Mouse (Mus musculus): ENCODE measurements around the gene Ntsr1. TPM values are rescaled to one million over a fixed set of nuclear protein-coding genes. Genes with fewer than 3 reads are reported as not detected.
A peak's percentile ranks its signal among the peaks of the same experiment; 100 is the strongest.

Gene Ntsr1
- total and polyA plus RNA-seq, 3 experiments: not detected

GRCm38 (mm10) chr2:180578686-180579085 is 78.9 kb downstream of the Ntsr1 start:
- peaks cover 0 to 19% of the 10 kb centered on the region in 2 experiments; a peak in 2 of 4 replicates for H3K36me3 ChIP-seq (ENCODE audit: control insufficient read depth in 1 of 2, insufficient read depth in 2 of 2, low read length in 2 of 2)
- H3K27ac ChIP-seq (ENCODE audit: control insufficient read depth, low read depth, low read length): no peak overlapping the region
- TF ChIP-seq SMC3 (IDR thresholded peaks at IDR 0.05; ENCODE audit: low read depth, low read length): peak; percentile 64
- TF ChIP-seq USF2 (IDR thresholded peaks at IDR 0.05; ENCODE audit: borderline replicate concordance in 1 of 2, insufficient read depth in 1 of 2, low read depth in 1 of 2, low read length in 2 of 2): no peak
- TF ChIP-seq MAFK (IDR thresholded peaks at IDR 0.05; ENCODE audit: borderline replicate concordance, low read depth, low read length): no peak
- TF ChIP-seq JUND (IDR thresholded peaks at IDR 0.05; ENCODE audit: low read depth, low read length): no peak
- TF ChIP-seq ZNF384 (IDR thresholded peaks at IDR 0.05; ENCODE audit: low read depth, low read length): no peak
- TF ChIP-seq TAL1 (IDR thresholded peaks at IDR 0.05; ENCODE audit: low read length): no peak
- no peak for TF ChIP-seq CHD1 (IDR thresholded peaks at IDR 0.05; ENCODE audit: low read depth, low read length)
- TF ChIP-seq USF1 (IDR thresholded peaks at IDR 0.05; ENCODE audit: low read depth, low read length): no peak
- TF ChIP-seq ETS1 (IDR thresholded peaks at IDR 0.05; ENCODE audit: low read depth, low read length): no peak
- TF ChIP-seq KAT2A (conservative IDR thresholded peaks at IDR 0.05; ENCODE audit: low read depth, low read length): no peak
- no peak for TF ChIP-seq POLR2AphosphoS2 (IDR thresholded peaks at IDR 0.05; ENCODE audit: low read length)
- no peak for TF ChIP-seq MAX (IDR thresholded peaks at IDR 0.05; ENCODE audit: low read length)
- TF ChIP-seq RAD21 (IDR thresholded peaks at IDR 0.05; ENCODE audit: low read depth, low read length): peak; percentile 86
- TF ChIP-seq E2F4 (IDR thresholded peaks at IDR 0.05; ENCODE audit: borderline replicate concordance, low read depth, low read length): no peak
- no peak for TF ChIP-seq MYB (IDR thresholded peaks at IDR 0.05; ENCODE audit: low read depth, low read length)
- TF ChIP-seq ZC3H11A (IDR thresholded peaks at IDR 0.05; ENCODE audit: low read depth, low read length): peak; percentile 44
- peak; percentile 84 to 93 (median 89) for TF ChIP-seq CTCF (IDR thresholded peaks at IDR 0.05 in 2 of 3, conservative IDR thresholded peaks at IDR 0.05 in 1 of 3; ENCODE audit: control insufficient read depth in 1 of 3, insufficient read depth in 1 of 3, low read depth in 2 of 3, low read length in 3 of 3, poor library complexity in 1 of 3, severe bottlenecking in 1 of 3)
- no peak for TF ChIP-seq GABPA (IDR thresholded peaks at IDR 0.05; ENCODE audit: low read depth, low read length)
- TF ChIP-seq POLR2AphosphoS5 (IDR thresholded peaks at IDR 0.05; ENCODE audit: borderline replicate concordance, low read depth, low read length): no peak
- no peak for TF ChIP-seq EP300 (IDR thresholded peaks at IDR 0.05; ENCODE audit: low read depth in 1 of 2, low read length in 2 of 2)
- TF ChIP-seq MAZ (IDR thresholded peaks at IDR 0.05; ENCODE audit: low read depth, low read length): no peak
- TF ChIP-seq ELF1 (IDR thresholded peaks at IDR 0.05; ENCODE audit: low read depth, low read length): no peak
- TF ChIP-seq TBP (IDR thresholded peaks at IDR 0.05; ENCODE audit: low read depth, low read length): no peak
- TF ChIP-seq GATA1 (IDR thresholded peaks at IDR 0.05; ENCODE audit: low read depth, low read length): no peak
- TF ChIP-seq TCF12 (IDR thresholded peaks at IDR 0.05; ENCODE audit: low read depth, low read length): no peak
- no peak for TF ChIP-seq RCOR1 (IDR thresholded peaks at IDR 0.05; ENCODE audit: low read depth, low read length)
- no peak for TF ChIP-seq UBTF (IDR thresholded peaks at IDR 0.05; ENCODE audit: borderline replicate concordance, insufficient read depth, low read depth, low read length)
- TF ChIP-seq HCFC1 (IDR thresholded peaks at IDR 0.05; ENCODE audit: low read depth, low read length): no peak
- TF ChIP-seq SIN3A (IDR thresholded peaks at IDR 0.05; ENCODE audit: low read length): no peak
- no peak for TF ChIP-seq BHLHE40 (IDR thresholded peaks at IDR 0.05; ENCODE audit: borderline replicate concordance, low read depth, low read length)
- no peak for TF ChIP-seq NRF1 (IDR thresholded peaks at IDR 0.05; ENCODE audit: insufficient read depth, low read depth, low read length, poor library complexity, severe bottlenecking)
- H3K27me3 ChIP-seq (ENCODE audit: control insufficient read depth in 1 of 2, insufficient read depth in 2 of 2, low read length in 2 of 2): peaks cover 0 to 1% of the 10 kb centered on the region in 2 experiments; a peak in 3 of 4 replicates
- peaks cover 10% of the 10 kb centered on the region for H3K79me2 ChIP-seq (ENCODE audit: control insufficient read depth, insufficient read depth, low read length, poor library complexity)
- peak; percentile 74 for DNase-seq (ENCODE audit: low read depth, low spot score)
- H3K4me3 ChIP-seq (ENCODE audit: control insufficient read depth in 1 of 2, insufficient read depth in 1 of 2, low read depth in 2 of 2, low read length in 2 of 2): no peak overlapping the region
- no peaks in the 10 kb centered on the region for H3K9me3 ChIP-seq (replicated peaks; ENCODE audit: insufficient read depth, low read length)
- peaks cover 5 to 19% of the 10 kb centered on the region in 2 experiments for H3K4me1 ChIP-seq (ENCODE audit: control insufficient read depth in 1 of 2, insufficient read depth in 2 of 2, low read length in 2 of 2)
- H3K9ac ChIP-seq (ENCODE audit: control insufficient read depth, low read depth, low read length, poor library complexity, severe bottlenecking): no peak overlapping the region
